Mouse (Mus musculus) lung, adult 2 months (tissue): ENCODE data around the gene Comtd1.

ENCODE experiments used
- CTCF ChIP-seq: fragments of 200-500 bp; IDR thresholded peaks from 2 replicates; pipeline ENCODE4 v1.5.1; 2011; ENCODE audit warnings: mild to moderate bottlenecking, low read length, control low read depth; ENCODE audit not compliant: insufficient read depth
- POLR2A ChIP-seq: fragments of 200-500 bp; IDR thresholded peaks from 2 replicates; pipeline ENCODE4 v1.6.1; 2011; ENCODE audit warnings: low read depth, mild to moderate bottlenecking, control low read depth, low read length, borderline replicate concordance; ENCODE audit errors: extremely low read depth

GRCm38 (mm10) chr14:21825786-21826491 lies 22.8 kb downstream of the Comtd1 start:
- TF ChIP-seq POLR2A = no peak
- TF ChIP-seq CTCF = no peak
